Mouse (Mus musculus) liver, embryonic 14.5 days (tissue): ENCODE measurements around the gene Ms4a4c.
"Not testable (repeated sequence)": the region's sequence is repeated elsewhere in the genome, so short reads cannot be mapped to it uniquely, and the experiment has no call there.

ENCODE experiments used
- CTCF ChIP-seq: IDR thresholded peaks from 2 replicates; pipeline ENCODE4 v1.5.1; 2016; ENCODE audit warnings: antibody characterized with exemption, low read depth, control low read depth
- EP300 ChIP-seq: IDR thresholded peaks from 2 replicates; pipeline ENCODE4 v1.6.1; 2016; ENCODE audit warnings: antibody characterized with exemption, low read depth

GRCm38 (mm10) chr19:11464795-11465194 lies 60.2 kb downstream of the Ms4a4c start:
- not testable (repeated sequence) for TF ChIP-seq CTCF, EP300
